Mouse (Mus musculus) urinary bladder, postnatal 4 days (tissue): ENCODE results near the gene Creb5.

Experiments
- DNase-seq, 2 experiments: peaks; one replicate each; pipeline ENCODE4 v3.0.0; 2021 to 2022; ENCODE audit warnings: low spot score in 2 of 2

The Creb5 gene

GRCm38 (mm10) chr6:53704440-53704839, 417.4 kb downstream of the Creb5 start:
- DNase-seq, result no peak

GRCm38 (mm10) chr6:53706604-53707330, 419.7 kb downstream of the Creb5 start:
- no peak for DNase-seq

DNA sequence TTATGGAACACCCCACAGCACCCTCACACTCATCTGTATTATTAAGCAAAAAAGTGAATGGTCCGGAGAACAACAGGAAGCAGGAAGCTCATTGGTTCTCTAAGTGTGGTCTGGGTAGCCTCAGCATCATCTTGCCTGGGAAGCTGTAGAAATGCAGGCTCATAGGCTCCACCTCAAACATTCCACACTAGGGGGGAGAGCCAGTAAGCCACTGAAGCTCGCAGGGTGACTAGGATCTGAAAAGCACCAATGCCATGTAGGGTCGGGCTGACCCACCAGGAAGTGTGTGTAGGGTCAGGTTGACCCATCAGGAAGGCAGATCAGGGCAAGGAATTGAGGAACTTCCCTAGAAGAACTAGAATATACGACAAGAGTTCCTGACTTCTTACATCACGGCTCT, 420.7 kb downstream of the Creb5 start:
- DNase-seq, result no peak

GRCm38 (mm10) chr6:53709694-53710442, 422.8 kb downstream of the Creb5 start:
- DNase-seq, result no peak

DNA sequence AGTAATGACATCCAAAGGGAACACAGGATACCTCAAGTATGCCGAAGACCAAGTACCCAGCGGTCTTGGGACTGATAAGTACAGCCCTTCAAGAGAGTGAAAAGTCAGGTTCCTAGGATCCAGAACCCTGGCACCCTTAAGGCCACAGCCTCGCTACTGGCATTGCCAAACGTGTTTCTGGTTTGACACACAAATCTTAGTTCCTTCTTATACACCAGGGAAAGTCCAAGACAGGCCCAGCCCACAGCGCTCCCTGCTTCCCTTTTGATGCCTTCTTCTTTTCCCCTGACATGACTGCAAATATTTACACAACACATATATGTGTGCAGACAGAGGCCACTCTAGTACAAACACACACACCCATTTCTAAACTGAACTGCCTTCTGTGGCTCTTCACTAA, 423.5 kb downstream of the Creb5 start:
- DNase-seq, result no peak

GRCm38 (mm10) chr6:53713152-53713551, 426.1 kb downstream of the Creb5 start:
- no peak for DNase-seq

DNA sequence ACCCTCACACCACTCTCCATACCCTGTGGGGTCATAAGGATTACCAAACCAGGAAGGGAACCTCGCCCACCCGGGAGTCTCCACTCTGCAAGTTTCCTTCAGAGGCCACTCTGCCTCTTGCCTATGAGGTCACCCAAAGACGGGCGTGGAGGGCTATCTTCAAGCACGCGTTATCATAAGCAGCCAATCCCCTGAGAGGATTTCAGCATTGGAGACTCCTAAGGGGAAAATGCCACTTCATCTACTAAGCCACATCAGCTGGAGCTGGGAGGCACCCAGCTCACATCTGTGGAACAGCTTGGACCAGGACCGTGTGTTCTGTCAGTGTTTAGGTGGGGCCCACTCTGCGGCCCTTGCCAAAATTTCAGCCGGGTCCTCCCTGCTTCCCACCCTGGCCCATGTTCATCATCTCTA, 427.8 kb downstream of the Creb5 start:
- peak in 1 of 2 experiments; percentile 58 for DNase-seq

DNA sequence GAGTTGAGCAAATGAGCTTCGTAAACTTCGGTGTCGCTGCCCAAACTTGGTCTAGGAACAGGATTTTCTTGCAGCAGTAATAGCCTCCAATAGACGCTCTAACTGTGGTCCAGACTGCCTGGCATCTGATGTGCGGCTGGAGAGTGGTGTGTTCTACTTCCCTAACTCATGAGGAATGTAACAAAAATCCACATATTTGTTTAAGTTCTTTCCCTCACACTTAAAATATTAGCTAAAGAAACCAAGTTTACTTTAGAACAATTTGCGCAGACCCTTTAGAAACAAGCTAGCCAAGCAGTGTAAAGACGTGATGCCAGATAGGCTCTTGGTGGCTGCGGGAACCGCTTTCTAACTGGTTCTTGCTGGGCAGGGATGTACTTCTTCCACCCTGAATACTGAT, 428.9 kb downstream of the Creb5 start:
- no peak for DNase-seq

DNA sequence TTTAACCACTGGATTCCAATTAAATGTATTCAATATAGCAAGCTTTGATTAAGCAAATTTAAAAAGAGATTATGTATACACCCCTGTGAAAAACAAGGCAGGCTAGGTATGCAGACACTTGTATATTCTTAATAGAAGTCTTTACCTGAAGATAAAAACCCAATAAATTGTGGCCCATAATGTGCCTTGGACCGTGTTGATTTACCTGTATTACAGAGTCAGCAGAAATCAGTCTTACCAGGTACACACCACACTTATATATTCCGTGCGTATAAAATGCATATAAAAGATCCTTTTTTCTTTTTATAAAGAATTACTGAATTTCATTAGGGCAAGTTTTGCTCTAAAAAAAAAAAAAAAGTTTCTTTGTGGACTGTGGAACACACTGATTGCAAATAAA, 432.9 kb downstream of the Creb5 start:
- no peak for DNase-seq

- peak; percentile 40 to 72 for DNase-seq
Observed at GRCm38 (mm10) chr6:53721595-53721994, 434.5 kb downstream of the Creb5 start.

DNA sequence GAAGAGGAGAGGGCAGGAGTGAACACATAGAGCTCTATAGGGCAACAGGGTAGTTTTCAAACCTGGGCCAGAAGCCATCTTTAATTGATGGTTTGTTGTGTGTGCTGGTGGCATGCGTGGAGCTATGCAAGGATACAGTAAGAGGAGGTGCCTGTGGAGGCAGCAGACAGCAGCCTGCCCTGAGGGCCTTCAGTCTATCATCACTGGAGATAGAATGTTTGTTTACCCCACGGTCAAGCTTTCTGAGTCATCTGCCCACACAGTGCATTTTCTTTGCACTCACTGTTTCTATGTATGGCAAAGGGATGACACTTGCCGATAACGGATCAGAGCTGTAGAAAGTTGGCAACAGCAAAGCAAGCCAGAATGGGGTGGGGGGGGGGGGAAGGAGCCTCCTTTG, 435.6 kb downstream of the Creb5 start:
- no peak for DNase-seq

DNA sequence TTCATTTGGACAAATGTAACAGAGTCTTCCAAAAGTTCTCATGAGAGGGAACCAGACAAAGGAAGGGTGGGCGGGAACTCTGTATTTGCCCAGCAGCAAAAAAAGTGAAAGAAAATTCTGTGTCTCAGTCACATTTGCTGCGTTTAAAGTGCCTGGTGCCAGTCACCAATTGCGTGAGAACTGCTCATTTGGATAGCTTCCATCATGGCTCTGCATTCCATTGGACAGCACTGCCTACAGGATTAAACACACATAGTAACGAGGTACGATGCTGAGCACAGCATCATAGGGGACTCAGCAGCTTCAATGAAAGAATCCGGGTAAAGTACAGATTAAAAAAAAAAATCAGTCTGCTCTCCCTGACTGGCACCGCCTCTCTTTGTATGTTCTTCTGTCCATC, 443.4 kb downstream of the Creb5 start:
- DNase-seq, result no peak

- no peak for DNase-seq
Observed at GRCm38 (mm10) chr6:53730996-53731485, 444.0 kb downstream of the Creb5 start.

GRCm38 (mm10) chr6:53733546-53733945, 446.5 kb downstream of the Creb5 start:
- no peak for DNase-seq

GRCm38 (mm10) chr6:53733999-53734398, 446.9 kb downstream of the Creb5 start:
- DNase-seq, result no peak

- no peak for DNase-seq
Observed at GRCm38 (mm10) chr6:53735696-53736095, 448.6 kb downstream of the Creb5 start.

- no peak for DNase-seq
Observed at GRCm38 (mm10) chr6:53738206-53738605, 451.1 kb downstream of the Creb5 start.

- DNase-seq, result no peak
Observed at GRCm38 (mm10) chr6:53741222-53741621, 454.2 kb downstream of the Creb5 start.
